Mouse (Mus musculus): ENCODE data around the gene Syne3. TPM values are rescaled to one million over a fixed set of nuclear protein-coding genes. Genes with fewer than 3 reads are reported as not detected.

The Syne3 gene
- total RNA-seq, 2 experiments from 2014 or later: 1.1 to 1.4 TPM

GRCm38 (mm10) chr12:105004956-105005714 lies 4.5 kb downstream of the Syne3 start:
- DNase-seq (ENCODE audit: low spot score in 2 of 2): no peak
- intact Hi-C loops (cut with DNase I): loop anchor here (5.0 kb wide), 1 partner anchor 43 kb away; no protein-coding TSS in a partner anchor

GRCm38 (mm10) chr12:105003715-105004114 lies 5.9 kb downstream of the Syne3 start:
- intact Hi-C loops (cut with DNase I): no loop called here

GRCm38 (mm10) chr12:105003158-105003557 lies 6.5 kb downstream of the Syne3 start:
- intact Hi-C loops (cut with DNase I): no loop called here
- DNase-seq (ENCODE audit: low spot score in 2 of 2): no peak

More at GRCm38 (mm10) chr12:105003715-105004114, 5.9 kb downstream of the Syne3 start:
- no peak for DNase-seq (ENCODE audit: low spot score in 2 of 2)

- DNase-seq (ENCODE audit: low spot score in 2 of 2): no peak
- intact Hi-C loops (cut with DNase I): no loop called here
Observed at GRCm38 (mm10) chr12:105002340-105003132, 7.1 kb downstream of the Syne3 start.

- intact Hi-C loops (cut with DNase I): no loop called here
Observed at GRCm38 (mm10) chr12:105001317-105001716, 8.3 kb downstream of the Syne3 start.

GRCm38 (mm10) chr12:105000487-105001283 lies 8.9 kb downstream of the Syne3 start:
- DNase-seq (ENCODE audit: low spot score in 2 of 2): no peak
- intact Hi-C loops (cut with DNase I): no loop called here

More at GRCm38 (mm10) chr12:105001317-105001716, 8.3 kb downstream of the Syne3 start:
- DNase-seq (ENCODE audit: low spot score in 2 of 2): no peak

GRCm38 (mm10) chr12:104999171-104999570 lies 10.4 kb downstream of the Syne3 start:
- intact Hi-C loops (cut with DNase I): no loop called here
- no peak for DNase-seq (ENCODE audit: low spot score in 2 of 2)

GRCm38 (mm10) chr12:104998541-104998940 lies 11.1 kb downstream of the Syne3 start:
- no peak for DNase-seq (ENCODE audit: low spot score in 2 of 2)
- intact Hi-C loops (cut with DNase I): no loop called here

GRCm38 (mm10) chr12:104997641-104998293 lies 11.8 kb downstream of the Syne3 start:
- intact Hi-C loops (cut with DNase I): no loop called here

GRCm38 (mm10) chr12:104997159-104997558 lies 12.4 kb downstream of the Syne3 start:
- intact Hi-C loops (cut with DNase I): no loop called here
- no peak for DNase-seq (ENCODE audit: low spot score in 2 of 2)

More at GRCm38 (mm10) chr12:104997641-104998293, 11.8 kb downstream of the Syne3 start:
- no peak for DNase-seq (ENCODE audit: low spot score in 2 of 2)

- DNase-seq (ENCODE audit: low spot score in 2 of 2): no peak
- intact Hi-C loops (cut with DNase I): no loop called here
Observed at GRCm38 (mm10) chr12:104996012-104996728, 13.4 kb downstream of the Syne3 start.

GRCm38 (mm10) chr12:104995259-104995876 lies 14.2 kb downstream of the Syne3 start:
- intact Hi-C loops (cut with DNase I): no loop called here
- DNase-seq (ENCODE audit: low spot score in 2 of 2): no peak

- DNase-seq (ENCODE audit: low spot score in 2 of 2): no peak
- intact Hi-C loops (cut with DNase I): no loop called here
Observed at GRCm38 (mm10) chr12:104992838-104993237, 16.8 kb downstream of the Syne3 start.

- no peak for DNase-seq (ENCODE audit: low spot score in 2 of 2)
- intact Hi-C loops (cut with DNase I): no loop called here
Observed at GRCm38 (mm10) chr12:104992123-104992741, 17.4 kb downstream of the Syne3 start.

GRCm38 (mm10) chr12:104990741-104991454 lies 18.7 kb downstream of the Syne3 start:
- DNase-seq (ENCODE audit: low spot score in 2 of 2): no peak
- intact Hi-C loops (cut with DNase I): no loop called here

GRCm38 (mm10) chr12:104987936-104988335 lies 21.7 kb downstream of the Syne3 start:
- intact Hi-C loops (cut with DNase I): no loop called here
- no peak for DNase-seq (ENCODE audit: low spot score in 2 of 2)

- intact Hi-C loops (cut with DNase I): no loop called here
- DNase-seq (ENCODE audit: low spot score in 2 of 2): no peak
Observed at GRCm38 (mm10) chr12:104986781-104987180, 22.8 kb downstream of the Syne3 start.
